Mouse (Mus musculus) left cerebral cortex, adult 18-20 months (tissue): ENCODE results near the gene Mup18. TPM values are rescaled to one million over a fixed set of nuclear protein-coding genes. Genes with fewer than 3 reads are reported as not detected.
"Not testable (repeated sequence)": the region's sequence is repeated elsewhere in the genome, so short reads cannot be mapped to it uniquely, and the experiment has no call there.

Experiments used
- DNase-seq, 2 experiments: peaks; one replicate each; pipeline ENCODE4 v3.0.0; 2021 to 2022; ENCODE audit warnings: low spot score in 2 of 2, mixed read lengths in 1 of 2
- long read RNA-seq, 2 experiments: library from polyadenylated mRNA; stranded (forward); transcript quantifications; one replicate each; pipeline ENCODE4 v2.0.0; 2021
- total RNA-seq, 2 experiments: library from RNA; stranded (reverse); gene quantifications; 2 replicates each; pipeline ENCODE4 v1.2.3; 2021

Mup18 gene
- not detected for total RNA-seq
- long read RNA-seq, experiment 1, result 0 reads
- long read RNA-seq, experiment 2, result 0 reads

- DNase-seq, result not testable (repeated sequence)
These were observed at the start of gene Mup18 for GRCm38 (mm10) chr4:61674036-61674435. Mup18 (minus strand) TSS chr4:61674136.

GRCm38 (mm10) chr4:61714296-61714695 lies 40.4 kb upstream of the Mup18 start:
- not testable (repeated sequence) for DNase-seq

Other genes with a start within 250 kb of the Mup18 start
- gene Mup15, start 234.4 kb downstream of the Mup18 start, total RNA-seq, result not detected
- not detected for gene Mup16, start 154.6 kb downstream of the Mup18 start, total RNA-seq
- not detected for gene Mup17, start 78.3 kb downstream of the Mup18 start, total RNA-seq
- not detected for gene Mup19, start 108.1 kb upstream of the Mup18 start, total RNA-seq
- gene Mup5, start 161.1 kb upstream of the Mup18 start, total RNA-seq, result not detected